Mouse (Mus musculus) lung, embryonic 14.5 days (tissue): ENCODE measurements around the gene Rpl38. TPM values are rescaled to one million over a fixed set of nuclear protein-coding genes. Genes with fewer than 3 reads are reported as not detected.

ENCODE experiments used
- ATAC-seq: fragments of 200-750 bp; cut with Nextera tagmentation; 2 replicates; pipeline ENCODE4 v1.8.0; 2017; ENCODE audit warnings: mild to moderate bottlenecking, moderate TSS enrichment, moderate library complexity; ENCODE audit not compliant: insufficient read depth
- DNase-seq: peaks from one replicate; pipeline ENCODE4 v3.0.0-alpha.2; 2015
- H3K27ac ChIP-seq: fragments of 300-500 bp; sonication (generic); 2 replicates; pipeline ENCODE4 v1.5.1; 2014; ENCODE audit warnings: low read depth, mild to moderate bottlenecking, moderate library complexity
- H3K27me3 ChIP-seq: fragments of 300-500 bp; sonication (generic); 2 replicates; pipeline ENCODE4 v1.6.1; 2014; ENCODE audit warnings: low read length, control low read depth; ENCODE audit not compliant: insufficient read depth
- H3K36me3 ChIP-seq: fragments of 300-500 bp; sonication (generic); 2 replicates; pipeline ENCODE4 v1.6.1; 2014; ENCODE audit warnings: control low read depth; ENCODE audit not compliant: insufficient read depth
- H3K4me1 ChIP-seq: fragments of 300-500 bp; sonication (generic); 2 replicates; pipeline ENCODE4 v1.6.1; 2014; ENCODE audit warnings: antibody characterized with exemption, control low read depth; ENCODE audit not compliant: insufficient read depth
- H3K4me2 ChIP-seq: fragments of 300-500 bp; sonication (generic); 2 replicates; pipeline ENCODE4 v1.6.1; 2014; ENCODE audit warnings: mild to moderate bottlenecking
- H3K4me3 ChIP-seq: fragments of 300-500 bp; sonication (generic); 2 replicates; pipeline ENCODE4 v1.5.1; 2014; ENCODE audit warnings: low read depth, low read length
- H3K9ac ChIP-seq: fragments of 300-500 bp; sonication (generic); 2 replicates; pipeline ENCODE4 v1.6.1; 2014
- H3K9me3 ChIP-seq: fragments of 300-500 bp; sonication (generic); 2 replicates; pipeline ENCODE4 v1.6.1; 2016; ENCODE audit warnings: low read depth, low read length, control low read depth
- CTCF ChIP-seq: IDR thresholded peaks from 2 replicates; pipeline ENCODE4 v1.5.1; 2016; ENCODE audit warnings: antibody characterized with exemption, low read depth
- WGBS: fragments of 180-500 bp; shearing (Covaris S2); extraction: QIAGEN DNeasy Blood & Tissue Kit; methylation state at CpG from one replicate; pipeline ENCODE4 v1.1.7; 2014; 5-methylcytosine and 5-hydroxymethylcytosine counted together
- polyA plus RNA-seq: library from polyadenylated mRNA; unstranded; fragments of >200 nt; fragmentation: Nextera tagmentation; extraction: Ambion mirVana; gene quantifications from 2 replicates; pipeline ENCODE4 v1.2.1, GENCODE M21; 2014

Rpl38 gene
- polyA plus RNA-seq = 978 and 1,085 TPM in 2 replicates

DNA sequence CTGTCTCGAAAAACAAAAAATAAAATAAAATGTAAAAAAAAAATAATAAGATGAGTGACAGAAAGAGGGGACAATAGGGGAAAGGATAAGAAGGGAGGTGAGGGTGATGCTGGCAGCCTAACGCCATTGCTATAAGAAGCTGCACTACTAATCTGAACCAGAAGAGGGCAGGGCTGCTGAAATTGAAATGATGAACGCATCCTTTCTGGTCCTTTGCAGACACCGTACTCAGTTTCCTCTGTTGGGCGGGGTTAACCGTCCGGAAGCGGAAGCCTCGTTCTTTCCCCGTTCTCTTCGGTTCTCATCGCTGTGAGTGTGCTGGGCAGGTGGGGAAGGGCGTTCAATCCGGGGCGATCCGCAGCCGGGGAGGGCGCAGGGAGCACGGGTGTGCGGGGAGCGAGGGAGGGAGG lies at the start of gene Rpl38:
Rpl38 (plus strand) TSS at position 224 of the 410 bp plus-strand sequence.
- H3K4me2 ChIP-seq = peak within 1 kb of the TSS; percentile 98
- peaks cover 12% of the 10 kb centered on the region; the same call in 1 of the 2 replicates for H3K4me1 ChIP-seq
- H3K4me3 ChIP-seq = peak within 1 kb of the TSS; percentile 89
- peak within 1 kb of the TSS; percentile 94 for H3K27ac ChIP-seq
- peak within 1 kb of the TSS; percentile 91 for H3K9ac ChIP-seq
- peak; percentile 85 for ATAC-seq
- H3K27me3 ChIP-seq = peaks cover 4% of the 10 kb centered on the region; the same call in 1 of the 2 replicates
- H3K9me3 ChIP-seq = no peaks in the 10 kb centered on the region
- TF ChIP-seq CTCF = peak; percentile 91
- DNase-seq = peak; percentile 100
- 3% methylated on average over 21 of the region's 21 CpGs for WGBS
- H3K36me3 ChIP-seq = peaks cover 41% of the 10 kb centered on the region

GRCm38 (mm10) chr11:114618697-114619417 lies 49.5 kb upstream of the Rpl38 start:
- no peak for DNase-seq
- H3K9me3 ChIP-seq = no peaks in the 10 kb centered on the region

GRCm38 (mm10) chr11:114626071-114626690 lies 42.1 kb upstream of the Rpl38 start:
- Histone ChIP-seq H3K4me1 (no peaks in the 10 kb centered on the region), H3K27me3 (no peaks in the 10 kb centered on the region), H3K9me3 (no peaks in the 10 kb centered on the region), H3K4me3 (no peak overlapping the region), H3K4me2 (no peak overlapping the region), H3K9ac (no peak overlapping the region), H3K27ac (no peak overlapping the region), H3K36me3 (no peaks in the 10 kb centered on the region)
- ATAC-seq = no peak
- WGBS = 58% methylated on average over 13 of the region's 13 CpGs
- peak; percentile 55 for DNase-seq
- no peak for TF ChIP-seq CTCF

More at GRCm38 (mm10) chr11:114618697-114619417, 49.5 kb upstream of the Rpl38 start:
- no peaks in the 10 kb centered on the region for H3K36me3 ChIP-seq
- no peak for ATAC-seq
- no peak overlapping the region for H3K27ac ChIP-seq
- no peaks in the 10 kb centered on the region for H3K4me1 ChIP-seq
- no peak overlapping the region for H3K9ac ChIP-seq
- TF ChIP-seq CTCF = no peak
- H3K4me2 ChIP-seq = no peak overlapping the region
- 58% methylated on average over 17 of the region's 17 CpGs for WGBS
- no peaks in the 10 kb centered on the region for H3K27me3 ChIP-seq
- no peak overlapping the region for H3K4me3 ChIP-seq

- Histone ChIP-seq H3K27ac (no peak overlapping the region), H3K4me3 (no peak overlapping the region), H3K9ac (no peak overlapping the region), H3K27me3 (no peaks in the 10 kb centered on the region), H3K36me3 (no peaks in the 10 kb centered on the region), H3K4me1 (no peaks in the 10 kb centered on the region), H3K4me2 (no peak overlapping the region), H3K9me3 (no peaks in the 10 kb centered on the region)
- WGBS = 56% methylated on average over 6 of the region's 6 CpGs
- DNase-seq = no peak
- ATAC-seq = no peak
- TF ChIP-seq CTCF = no peak
Observed at GRCm38 (mm10) chr11:114627036-114627435, 41.3 kb upstream of the Rpl38 start.

DNA sequence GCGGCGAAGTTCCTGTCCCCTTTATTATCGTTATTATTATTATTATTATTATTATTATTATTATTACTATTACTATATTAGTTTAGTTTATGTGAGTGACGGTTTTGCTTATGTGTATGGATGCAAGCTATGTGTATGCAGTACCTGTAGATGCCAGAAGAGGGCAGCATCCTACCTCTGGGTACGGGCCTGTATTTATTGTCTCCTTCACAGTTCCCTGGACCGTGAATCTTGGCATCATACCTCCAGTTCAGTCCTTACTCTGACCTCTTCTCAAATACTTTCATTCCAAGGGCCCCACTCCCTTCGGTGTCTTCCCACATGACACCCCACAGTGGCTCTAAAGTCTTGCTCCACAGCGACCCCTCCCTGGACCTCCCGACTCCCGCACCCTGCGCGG lies 40.3 kb upstream of the Rpl38 start:
- no peak for ATAC-seq

DNA sequence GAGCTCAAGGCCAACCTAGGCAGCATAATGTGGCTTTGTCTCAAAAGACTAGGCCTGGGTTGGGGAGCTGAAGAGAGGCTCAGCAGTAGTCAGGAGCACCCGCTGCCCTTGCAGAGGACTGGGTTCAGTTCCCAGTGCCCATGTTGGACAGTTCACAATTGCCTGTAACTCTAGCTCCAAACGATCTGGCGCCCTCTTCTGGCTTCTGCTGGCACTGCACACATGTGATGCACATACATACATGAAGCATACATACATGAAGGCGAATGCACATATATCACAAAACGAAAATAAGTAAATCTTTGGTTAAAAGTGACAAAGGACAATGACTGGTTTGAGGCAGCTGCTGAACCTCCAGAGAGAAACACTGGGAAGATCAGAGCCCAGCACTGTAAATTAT lies 38.3 kb upstream of the Rpl38 start:
- Histone ChIP-seq H3K9me3 (no peaks in the 10 kb centered on the region), H3K4me3 (no peak overlapping the region), H3K4me2 (no peak overlapping the region), H3K4me1 (no peaks in the 10 kb centered on the region), H3K27me3 (peaks cover 2% of the 10 kb centered on the region; the same call in 1 of the 2 replicates), H3K27ac (no peak overlapping the region), H3K36me3 (no peaks in the 10 kb centered on the region), H3K9ac (no peak overlapping the region)
- ATAC-seq (no peak), DNase-seq (no peak)
- TF ChIP-seq CTCF = peak; percentile 45
- WGBS = 81% methylated on average over 5 of the region's 5 CpGs

More for the DNA sequence above, 40.3 kb upstream of the Rpl38 start:
- TF ChIP-seq CTCF = peak; percentile 54
- Histone ChIP-seq H3K27ac (no peak overlapping the region), H3K36me3 (no peaks in the 10 kb centered on the region), H3K4me2 (no peak overlapping the region), H3K9me3 (no peaks in the 10 kb centered on the region), H3K27me3 (no peaks in the 10 kb centered on the region), H3K9ac (no peak overlapping the region), H3K4me3 (no peak overlapping the region), H3K4me1 (no peaks in the 10 kb centered on the region)
- WGBS = 72% methylated on average over 12 of the region's 12 CpGs
- peak; percentile 48 for DNase-seq

DNA sequence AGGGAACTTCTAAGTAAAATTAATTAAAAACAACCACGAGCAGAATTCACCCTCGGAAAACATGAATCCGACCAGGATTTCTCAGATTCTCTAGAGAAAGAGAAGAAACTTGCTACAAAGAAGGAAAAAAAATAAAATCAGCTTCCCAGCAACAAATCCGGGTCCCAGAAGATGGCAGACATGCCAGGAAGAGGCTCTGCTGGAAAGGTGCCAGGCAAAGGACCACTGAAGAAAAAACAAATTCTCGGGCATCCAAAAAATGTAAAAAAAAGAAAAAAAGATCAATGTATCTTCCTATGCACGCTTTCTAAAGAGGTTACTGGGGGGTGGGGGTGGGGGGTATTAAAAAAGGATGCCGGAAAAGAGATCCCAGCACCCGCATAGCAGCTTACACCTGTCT lies 36.1 kb upstream of the Rpl38 start:
- no peak overlapping the region for H3K4me2 ChIP-seq
- no peaks in the 10 kb centered on the region for H3K4me1 ChIP-seq
- H3K9me3 ChIP-seq = no peaks in the 10 kb centered on the region
- H3K36me3 ChIP-seq = no peaks in the 10 kb centered on the region
- H3K27ac ChIP-seq = no peak overlapping the region
- peaks cover 12% of the 10 kb centered on the region; the same call in 1 of the 2 replicates for H3K27me3 ChIP-seq
- DNase-seq (no peak), ATAC-seq (no peak)
- no peak for TF ChIP-seq CTCF
- WGBS = 54% methylated on average over 8 of the region's 8 CpGs
- no peak overlapping the region for H3K4me3 ChIP-seq
- no peak overlapping the region for H3K9ac ChIP-seq
